Mouse (Mus musculus) layer of hippocampus, adult 8-10 months (tissue): Measurements from ENCODE around the gene Pik3c2a. TPM values are rescaled to one million over a fixed set of nuclear protein-coding genes. Genes with fewer than 3 reads are reported as not detected.
"Not testable (repeated sequence)": the region's sequence is repeated elsewhere in the genome, so short reads cannot be mapped to it uniquely, and the experiment has no call there.

Experiments used
- DNase-seq, 2 experiments: peaks; one replicate each; pipeline ENCODE4 v3.0.0; 2022; ENCODE audit warnings: low spot score in 2 of 2
- total RNA-seq, 4 experiments: library from RNA; stranded (reverse); gene quantifications; 2 replicates each; pipeline ENCODE4 v1.2.4; 2022

Gene Pik3c2a
- total RNA-seq, 4 experiments from 2014 or later: 27.1 to 35.8 (median 34.3) TPM

- DNase-seq: no peak
Observed at GRCm38 (mm10) chr7:116392329-116392728, 50.9 kb downstream of the Pik3c2a start.

GRCm38 (mm10) chr7:116387389-116387788 is 55.9 kb downstream of the Pik3c2a start:
- DNase-seq: not testable (repeated sequence)

GRCm38 (mm10) chr7:116379181-116379580 is 64.1 kb downstream of the Pik3c2a start:
- not testable (repeated sequence) for DNase-seq

GRCm38 (mm10) chr7:116374284-116374683 is 69.0 kb downstream of the Pik3c2a start:
- no peak for DNase-seq

- peak in 1 of 2 experiments; percentile 43 for DNase-seq
Observed at GRCm38 (mm10) chr7:116336226-116336625, 107.0 kb downstream of the Pik3c2a start.

GRCm38 (mm10) chr7:116335133-116335532 is 108.1 kb downstream of the Pik3c2a start:
- DNase-seq: no peak

GRCm38 (mm10) chr7:116334669-116335038 is 108.6 kb downstream of the Pik3c2a start:
- DNase-seq: no peak

- peak; percentile 97 for DNase-seq
Observed at GRCm38 (mm10) chr7:116333713-116334668, 109.3 kb downstream of the Pik3c2a start, which contains the start of gene Rps13. TSS of gene Rps13 (minus strand) at chr7:116334195.

GRCm38 (mm10) chr7:116331246-116331645 is 112.0 kb downstream of the Pik3c2a start:
- peak in 1 of 2 experiments; percentile 44 for DNase-seq

- DNase-seq: no peak
Observed at GRCm38 (mm10) chr7:116329858-116330257, 113.4 kb downstream of the Pik3c2a start.

GRCm38 (mm10) chr7:116328777-116329176 is 114.5 kb downstream of the Pik3c2a start:
- no peak for DNase-seq

GRCm38 (mm10) chr7:116327901-116328300 is 115.3 kb downstream of the Pik3c2a start:
- no peak for DNase-seq

GRCm38 (mm10) chr7:116323331-116323964 is 119.8 kb downstream of the Pik3c2a start:
- DNase-seq: peak; percentile 26 to 59

- no peak for DNase-seq
Observed at GRCm38 (mm10) chr7:116309456-116309855, 133.8 kb downstream of the Pik3c2a start.

GRCm38 (mm10) chr7:116308632-116308991 is 134.6 kb downstream of the Pik3c2a start:
- no peak for DNase-seq

GRCm38 (mm10) chr7:116307871-116308631 is 135.2 kb downstream of the Pik3c2a start, which contains the start of gene Plekha7:
TSS of gene Plekha7 (minus strand) at chr7:116308376.
- DNase-seq: no peak

GRCm38 (mm10) chr7:116307099-116307870 is 136.0 kb downstream of the Pik3c2a start:
- peak in 1 of 2 experiments; percentile 19 for DNase-seq

GRCm38 (mm10) chr7:116306601-116307000 is 136.6 kb downstream of the Pik3c2a start:
- no peak for DNase-seq

GRCm38 (mm10) chr7:116301661-116302311 is 141.5 kb downstream of the Pik3c2a start:
- DNase-seq: no peak

- DNase-seq: no peak
Observed at GRCm38 (mm10) chr7:116301144-116301543, 142.1 kb downstream of the Pik3c2a start.
